Mouse (Mus musculus) adrenal gland, postnatal 36 days (tissue): ENCODE measurements around the gene Gm3542. TPM values are rescaled to one million over a fixed set of nuclear protein-coding genes. Genes with fewer than 3 reads are reported as not detected.
"Not testable (repeated sequence)": the region's sequence is repeated elsewhere in the genome, so short reads cannot be mapped to it uniquely, and the experiment has no call there.

Experiments used
- DNase-seq, 2 experiments: peaks; one replicate each; pipeline ENCODE4 v3.0.0; 2021; ENCODE audit warnings: mixed read lengths in 1 of 2
- long read RNA-seq, 2 experiments: library from polyadenylated mRNA; stranded (forward); transcript quantifications; one replicate each; pipeline ENCODE4 v2.0.0; 2021; ENCODE audit warnings: borderline sequencing depth in 2 of 2
- total RNA-seq, 2 experiments: library from RNA; stranded (reverse); gene quantifications; 2 replicates each; pipeline ENCODE4 v1.2.3; 2021

The Gm3542 gene
- total RNA-seq = not detected
- long read RNA-seq, experiment 1 = 0 reads
- long read RNA-seq, experiment 2 = 0 reads

GRCm38 (mm10) chr14:5334828-5335227 is at the start of gene Gm3542:
TSS of gene Gm3542 (minus strand) at chr14:5334928.
- not testable (repeated sequence) for DNase-seq

Other genes with a start within 250 kb of the Gm3542 start
- not detected for gene Gm8279, start 203.4 kb downstream of the Gm3542 start, total RNA-seq
- gene Gm3317, start 170.4 kb downstream of the Gm3542 start, total RNA-seq = not detected
- gene Gm8271, start 149.1 kb downstream of the Gm3542 start, total RNA-seq = not detected
- not detected for gene Gm3526, start 74.3 kb downstream of the Gm3542 start, total RNA-seq
- not detected for gene Gm3500, start 54.1 kb upstream of the Gm3542 start, total RNA-seq
- gene Gm3194, start 120.5 kb upstream of the Gm3542 start, total RNA-seq = under 1 TPM; 0.43 to 0.46 TPM
- gene Gm8246, start 142.9 kb upstream of the Gm3542 start, total RNA-seq = not detected
- not detected for gene Gm3187, start 149.3 kb upstream of the Gm3542 start, total RNA-seq
- gene Gm3488, start 166.7 kb upstream of the Gm3542 start, total RNA-seq = under 1 TPM in 1 of 2 experiments, not detected in 1; 0.33 TPM
- not detected for gene Gm3532, start 203.6 kb upstream of the Gm3542 start, total RNA-seq